Mouse (Mus musculus) gonadal fat pad, adult 2 months (tissue): ENCODE results near the gene Smco4. TPM values are rescaled to one million over a fixed set of nuclear protein-coding genes. Genes with fewer than 3 reads are reported as not detected.
"Not testable (repeated sequence)": the region's sequence is repeated elsewhere in the genome, so short reads cannot be mapped to it uniquely, and the experiment has no call there.

Experiments
- DNase-seq: peaks from one replicate; pipeline ENCODE4 v3.0.0-alpha.2; 2012; ENCODE audit warnings: low read depth
- polyA plus RNA-seq: library from polyadenylated mRNA; depleted of rRNA; stranded (reverse); fragments of >200 nt; gene quantifications from 2 replicates; pipeline ENCODE4 v1.2.3, GENCODE M21; 2012; rRNA removed

Smco4 gene
- 21.3 and 32.3 TPM in 2 replicates for polyA plus RNA-seq

GRCm38 (mm10) chr9:15493235-15493924, at the start of gene Smco4:
TSS of gene Smco4 (plus strand) at chr9:15493432.
- DNase-seq: no peak

- DNase-seq: no peak
Observed at GRCm38 (mm10) chr9:15447397-15447796, 45.8 kb upstream of the Smco4 start.

- no peak for DNase-seq
Observed at GRCm38 (mm10) chr9:15450921-15451320, 42.3 kb upstream of the Smco4 start.

GRCm38 (mm10) chr9:15472256-15472655, 21.0 kb upstream of the Smco4 start:
- DNase-seq: no peak

GRCm38 (mm10) chr9:15473206-15473605, 20.0 kb upstream of the Smco4 start:
- DNase-seq: no peak

- DNase-seq: no peak
Observed at GRCm38 (mm10) chr9:15477556-15477955, 15.7 kb upstream of the Smco4 start.

- no peak for DNase-seq
Observed at GRCm38 (mm10) chr9:15487682-15488424, 5.4 kb upstream of the Smco4 start.

GRCm38 (mm10) chr9:15489293-15489692, 3.9 kb upstream of the Smco4 start:
- no peak for DNase-seq

GRCm38 (mm10) chr9:15490331-15491100, 2.7 kb upstream of the Smco4 start:
- no peak for DNase-seq

GRCm38 (mm10) chr9:15491686-15492085, 1.5 kb upstream of the Smco4 start:
- no peak for DNase-seq

GRCm38 (mm10) chr9:15492401-15492800, 831 bp upstream of the Smco4 start:
- DNase-seq: no peak

- DNase-seq: no peak
Observed at GRCm38 (mm10) chr9:15493925-15494558, 810 bp downstream of the Smco4 start.

GRCm38 (mm10) chr9:15495281-15495680, 2.0 kb downstream of the Smco4 start:
- not testable (repeated sequence) for DNase-seq

- no peak for DNase-seq
Observed at GRCm38 (mm10) chr9:15495921-15496577, 2.8 kb downstream of the Smco4 start.

- no peak for DNase-seq
Observed at GRCm38 (mm10) chr9:15500025-15500424, 6.8 kb downstream of the Smco4 start.

GRCm38 (mm10) chr9:15501319-15502256, 8.4 kb downstream of the Smco4 start:
- no peak for DNase-seq

- DNase-seq: no peak
Observed at GRCm38 (mm10) chr9:15502476-15502875, 9.2 kb downstream of the Smco4 start.

- DNase-seq: no peak
Observed at GRCm38 (mm10) chr9:15503307-15503706, 10.1 kb downstream of the Smco4 start.

- DNase-seq: no peak
Observed at GRCm38 (mm10) chr9:15503827-15504226, 10.6 kb downstream of the Smco4 start.

- no peak for DNase-seq
Observed at GRCm38 (mm10) chr9:15505288-15505687, 12.1 kb downstream of the Smco4 start.
